Mouse (Mus musculus) common myeloid progenitor, adult 5-6 weeks (primary cell): Measurements from ENCODE around the gene Oxgr1. TPM values are rescaled to one million over a fixed set of nuclear protein-coding genes. Genes with fewer than 3 reads are reported as not detected.

Experiments
- ATAC-seq: replicated peaks from 2 replicates; pipeline ENCODE4 v1.8.0; 2016; ENCODE audit warnings: low read depth, mild to moderate bottlenecking, moderate TSS enrichment, inconsistent platforms; ENCODE audit not compliant: poor library complexity, severe bottlenecking
- total RNA-seq: library from RNA; stranded (forward); fragments of 200-1000, 187-1606 nt; gene quantifications from 2 replicates; pipeline ENCODE4 v1.2.3, GENCODE M21; 2017

Gene Oxgr1
- not detected in 2 replicates for total RNA-seq

GRCm38 (mm10) chr14:120042187-120042820 lies at the start of gene Oxgr1:
TSS of gene Oxgr1 (minus strand) at chr14:120042435.
- no peak for ATAC-seq

- no peak for ATAC-seq
These were observed 48.2 kb upstream of the Oxgr1 start for GRCm38 (mm10) chr14:120090401-120090800.

- ATAC-seq: no peak
These were observed 47.6 kb upstream of the Oxgr1 start for GRCm38 (mm10) chr14:120089649-120090360.

- no peak for ATAC-seq
These were observed 46.9 kb upstream of the Oxgr1 start for GRCm38 (mm10) chr14:120089006-120089648.

GRCm38 (mm10) chr14:120084084-120084667 lies 41.9 kb upstream of the Oxgr1 start:
- no peak for ATAC-seq

GRCm38 (mm10) chr14:120076192-120076591 lies 34.0 kb upstream of the Oxgr1 start:
- ATAC-seq: peak; percentile 73

- ATAC-seq: 0 out of 2 replicates have a peak, but pooled peaks have one; percentile 42
These were observed 33.5 kb upstream of the Oxgr1 start for GRCm38 (mm10) chr14:120075746-120076145.

- ATAC-seq: no peak
These were observed 32.0 kb upstream of the Oxgr1 start for GRCm38 (mm10) chr14:120074231-120074630.

- 0 out of 2 replicates have a peak, but pooled peaks have one; percentile 54 for ATAC-seq
These were observed 18.9 kb upstream of the Oxgr1 start for GRCm38 (mm10) chr14:120061096-120061495.

- ATAC-seq: no peak
These were observed 8.8 kb downstream of the Oxgr1 start for GRCm38 (mm10) chr14:120033454-120033853.

- ATAC-seq: no peak
These were observed 22.3 kb downstream of the Oxgr1 start for GRCm38 (mm10) chr14:120019948-120020347.

- no peak for ATAC-seq
These were observed 32.0 kb downstream of the Oxgr1 start for GRCm38 (mm10) chr14:120009969-120010872.

GRCm38 (mm10) chr14:120005153-120005552 lies 37.1 kb downstream of the Oxgr1 start:
- no peak for ATAC-seq

- ATAC-seq: no peak
These were observed 38.6 kb downstream of the Oxgr1 start for GRCm38 (mm10) chr14:120003661-120004060.

- no peak for ATAC-seq
These were observed 39.6 kb downstream of the Oxgr1 start for GRCm38 (mm10) chr14:120002673-120003072.

- no peak for ATAC-seq
These were observed 52.6 kb downstream of the Oxgr1 start for GRCm38 (mm10) chr14:119989651-119990050.

GRCm38 (mm10) chr14:119988937-119989645 lies 53.1 kb downstream of the Oxgr1 start:
- ATAC-seq: no peak

GRCm38 (mm10) chr14:119987257-119987656 lies 55.0 kb downstream of the Oxgr1 start:
- no peak for ATAC-seq

GRCm38 (mm10) chr14:119986778-119987177 lies 55.5 kb downstream of the Oxgr1 start:
- ATAC-seq: no peak
